Mouse (Mus musculus): ENCODE measurements around the gene Bsn.

GRCm38 (mm10) chr9:108093586-108093985 lies 96.6 kb downstream of the Bsn start:
- no peak for TF ChIP-seq POLR2A (IDR thresholded peaks at IDR 0.05; ENCODE audit: low read depth, low read length)
- TF ChIP-seq CTCF (IDR thresholded peaks at IDR 0.05; ENCODE audit: extremely low read depth, insufficient read length, insufficient replicate concordance, low read depth, low read length): no peak

Data from small intestine, adult 2 months (tissue).